Mouse (Mus musculus): ENCODE results near the gene Kctd21. TPM values are rescaled to one million over a fixed set of nuclear protein-coding genes. Genes with fewer than 3 reads are reported as not detected.

Kctd21 gene
- polyA plus RNA-seq, 1 experiment from 2014 or later = 3.5 TPM

DNA sequence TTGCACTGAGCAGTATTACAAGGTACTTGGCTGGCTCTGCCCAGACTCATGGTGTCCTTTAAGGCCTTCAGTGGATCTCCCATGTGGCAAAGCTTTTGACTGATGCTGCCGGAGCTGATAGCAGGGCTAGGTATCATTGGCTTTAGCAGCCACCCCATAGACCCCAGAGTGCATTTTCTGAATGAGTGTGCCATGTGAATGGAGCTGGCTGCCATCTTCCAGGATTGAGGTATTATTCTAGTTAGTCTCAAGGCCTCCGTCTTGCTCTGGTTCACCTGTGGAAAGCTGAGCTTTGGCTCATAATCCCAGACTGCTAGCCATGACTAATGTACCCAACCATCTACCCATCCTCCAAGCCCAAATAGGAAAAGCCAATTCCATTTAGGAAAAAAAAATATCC is 25.3 kb upstream of the Kctd21 start:
- H3K36me3 ChIP-seq = peaks cover 79% of the 10 kb centered on the region
- H3K9me3 ChIP-seq (replicated peaks) = no peaks in the 10 kb centered on the region
- no peak overlapping the region for H3K4me2 ChIP-seq
- no peaks in the 10 kb centered on the region for H3K27me3 ChIP-seq
- H3K9ac ChIP-seq = no peak overlapping the region
- no peak overlapping the region for H3K27ac ChIP-seq
- ATAC-seq (replicated peaks; ENCODE audit: insufficient number of reproducible peaks, insufficient read depth, low FRiP score, low read depth) = no peak
- 88% methylated on average over 2 of the region's 2 CpGs for WGBS
- H3K4me3 ChIP-seq = no peak overlapping the region
- H3K4me1 ChIP-seq (replicated peaks) = no peaks in the 10 kb centered on the region

DNA sequence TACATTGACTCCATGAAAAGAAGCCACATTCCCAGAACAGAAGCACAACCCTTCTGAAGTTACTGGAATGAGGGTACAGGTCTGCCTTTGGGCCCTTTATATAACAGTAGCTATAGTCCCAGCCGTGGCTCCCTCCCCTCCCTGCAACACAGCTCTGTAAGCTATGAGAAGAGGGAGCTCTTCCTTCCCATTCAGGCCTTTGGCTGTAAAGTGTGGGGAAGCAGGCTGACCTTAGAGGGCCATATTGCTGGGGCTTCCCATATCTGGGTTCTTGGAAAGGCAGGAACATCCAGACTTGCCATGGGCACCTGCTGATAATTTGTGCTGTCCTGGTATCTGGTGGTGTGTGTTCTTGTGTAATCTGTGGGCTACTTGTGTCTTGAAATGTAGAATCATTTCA is 24.6 kb upstream of the Kctd21 start:
- no peaks in the 10 kb centered on the region for H3K4me1 ChIP-seq (replicated peaks)
- no peak overlapping the region for H3K4me3 ChIP-seq
- no peak overlapping the region for H3K9ac ChIP-seq
- no peak overlapping the region for H3K27ac ChIP-seq
- peaks cover 76% of the 10 kb centered on the region for H3K36me3 ChIP-seq
- H3K27me3 ChIP-seq = no peaks in the 10 kb centered on the region
- H3K9me3 ChIP-seq (replicated peaks) = no peaks in the 10 kb centered on the region
- 83% methylated on average over 1 of the region's 1 CpGs for WGBS
- no peak for ATAC-seq (replicated peaks; ENCODE audit: insufficient number of reproducible peaks, insufficient read depth, low FRiP score, low read depth)
- no peak overlapping the region for H3K4me2 ChIP-seq

DNA sequence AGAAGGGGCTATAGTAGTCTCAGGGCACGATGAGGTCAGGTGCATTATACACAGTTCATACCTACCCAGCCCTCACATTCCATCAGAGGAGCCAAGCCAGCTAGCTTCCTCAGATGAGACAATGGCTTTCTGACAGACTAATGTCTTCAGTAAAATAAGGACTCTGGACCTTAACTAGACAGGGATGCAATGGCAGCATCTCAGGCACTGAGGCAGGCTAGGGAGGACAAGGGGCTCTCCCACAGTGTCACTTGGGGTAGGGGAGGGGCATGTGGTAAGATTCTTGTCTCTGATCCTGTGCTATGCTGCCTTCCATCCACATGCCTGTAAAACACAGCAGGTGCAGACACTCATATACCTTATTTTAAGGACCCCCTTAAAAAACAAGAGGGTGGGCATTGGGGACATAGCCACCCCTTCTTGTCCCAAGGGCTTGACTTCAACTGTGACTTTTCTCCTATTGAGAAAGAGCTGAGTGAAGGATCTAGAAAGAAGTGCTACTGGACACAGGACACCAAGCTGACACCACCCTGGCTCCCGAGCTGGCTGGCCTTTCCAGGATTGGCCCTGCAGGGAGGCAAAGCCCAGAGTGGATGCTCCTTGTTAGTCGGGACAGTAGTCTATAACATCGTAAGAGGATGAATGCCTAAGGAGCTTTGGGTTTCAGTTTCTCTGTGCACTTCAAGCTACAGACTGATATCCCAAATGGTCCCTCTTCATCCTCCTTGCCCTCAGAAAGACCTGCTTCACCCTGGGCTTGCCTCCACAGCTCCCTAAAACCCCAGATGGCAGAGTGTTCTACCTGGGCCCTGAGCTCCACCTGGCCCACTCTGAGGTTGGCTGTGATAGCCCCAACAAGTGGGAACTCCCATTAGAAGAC is 22.4 kb upstream of the Kctd21 start:
- H3K9ac ChIP-seq = no peak overlapping the region
- H3K4me3 ChIP-seq = no peak overlapping the region
- no peaks in the 10 kb centered on the region for H3K27me3 ChIP-seq
- no peaks in the 10 kb centered on the region for H3K4me1 ChIP-seq (replicated peaks)
- no peak overlapping the region for H3K4me2 ChIP-seq
- no peaks in the 10 kb centered on the region for H3K9me3 ChIP-seq (replicated peaks)
- peaks cover 57% of the 10 kb centered on the region for H3K36me3 ChIP-seq
- 84% methylated on average over 4 of the region's 4 CpGs for WGBS
- no peak overlapping the region for H3K27ac ChIP-seq
- ATAC-seq (replicated peaks; ENCODE audit: insufficient number of reproducible peaks, insufficient read depth, low FRiP score, low read depth) = no peak

DNA sequence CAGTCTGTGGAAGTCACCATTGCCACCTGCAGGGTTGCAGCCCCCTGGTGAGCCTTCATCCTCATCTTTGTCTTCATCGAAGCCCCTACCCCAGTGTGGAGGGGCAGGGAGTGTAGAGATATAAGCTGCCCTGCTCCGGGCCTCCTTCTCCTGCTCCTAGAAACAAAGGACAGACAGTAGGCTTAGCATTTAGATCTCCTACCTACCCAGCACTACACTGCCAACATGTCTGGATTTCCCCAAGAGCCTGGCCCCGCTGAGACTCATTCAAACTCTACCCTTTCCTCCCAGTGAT is 21.8 kb upstream of the Kctd21 start:
- no peak overlapping the region for H3K27ac ChIP-seq
- H3K9ac ChIP-seq = no peak overlapping the region
- H3K4me3 ChIP-seq = no peak overlapping the region
- ATAC-seq (replicated peaks; ENCODE audit: insufficient number of reproducible peaks, insufficient read depth, low FRiP score, low read depth) = no peak
- H3K4me1 ChIP-seq (replicated peaks) = no peaks in the 10 kb centered on the region
- no peaks in the 10 kb centered on the region for H3K27me3 ChIP-seq
- H3K36me3 ChIP-seq = peaks cover 52% of the 10 kb centered on the region
- H3K4me2 ChIP-seq = no peak overlapping the region
- WGBS = 89% methylated on average over 3 of the region's 3 CpGs
- H3K9me3 ChIP-seq (replicated peaks) = no peaks in the 10 kb centered on the region

DNA sequence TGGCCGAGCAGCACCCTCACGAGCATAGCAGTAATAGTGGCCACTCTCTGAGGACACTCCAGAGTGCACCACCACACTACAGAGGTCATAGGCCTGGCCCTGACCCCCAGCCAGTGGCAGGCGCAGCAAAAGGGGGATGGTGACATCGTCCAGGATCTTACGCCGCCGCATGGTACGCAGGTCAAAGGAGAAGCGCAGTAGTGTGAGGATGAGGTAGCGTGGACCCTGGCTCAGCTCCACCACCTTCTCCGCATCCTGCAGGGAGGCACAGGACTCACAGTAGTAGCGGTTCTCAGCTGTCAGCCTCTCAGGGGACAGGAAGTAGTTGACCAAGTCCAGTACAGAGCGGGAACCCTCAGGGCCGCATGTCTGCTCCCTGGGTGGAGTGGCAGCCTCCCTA is 20.5 kb upstream of the Kctd21 start:
- H3K9ac ChIP-seq = no peak overlapping the region
- H3K9me3 ChIP-seq (replicated peaks) = no peaks in the 10 kb centered on the region
- H3K4me2 ChIP-seq = no peak overlapping the region
- 89% methylated on average over 14 of the region's 14 CpGs for WGBS
- no peak overlapping the region for H3K4me3 ChIP-seq
- H3K27me3 ChIP-seq = no peaks in the 10 kb centered on the region
- no peak for ATAC-seq (replicated peaks; ENCODE audit: insufficient number of reproducible peaks, insufficient read depth, low FRiP score, low read depth)
- H3K4me1 ChIP-seq (replicated peaks) = no peaks in the 10 kb centered on the region
- no peak overlapping the region for H3K27ac ChIP-seq
- H3K36me3 ChIP-seq = peaks cover 39% of the 10 kb centered on the region

DNA sequence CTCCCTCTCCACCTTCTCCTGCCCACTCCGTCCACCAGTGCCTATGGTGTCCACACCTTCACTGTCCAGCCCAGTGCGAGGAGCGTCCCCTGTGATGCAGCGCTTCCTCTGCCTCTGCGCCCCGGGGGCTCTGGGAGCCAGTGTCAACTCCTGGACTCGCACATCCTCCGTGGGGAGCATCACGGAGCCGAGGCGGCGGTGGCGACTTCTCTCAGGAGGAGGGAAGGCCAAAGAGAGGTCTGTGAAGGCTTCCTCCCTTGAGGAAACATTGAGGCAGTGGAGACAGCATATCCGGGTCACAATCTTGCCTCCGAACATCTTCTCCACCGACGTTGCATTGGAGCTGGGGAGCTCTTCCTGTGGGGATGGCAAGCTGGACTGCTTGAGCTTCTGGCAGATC is 19.9 kb upstream of the Kctd21 start:
- H3K9me3 ChIP-seq (replicated peaks) = no peaks in the 10 kb centered on the region
- H3K9ac ChIP-seq = no peak overlapping the region
- 78% methylated on average over 17 of the region's 17 CpGs for WGBS
- no peak overlapping the region for H3K27ac ChIP-seq
- no peak for ATAC-seq (replicated peaks; ENCODE audit: insufficient number of reproducible peaks, insufficient read depth, low FRiP score, low read depth)
- no peak overlapping the region for H3K4me3 ChIP-seq
- no peak overlapping the region for H3K4me2 ChIP-seq
- no peaks in the 10 kb centered on the region for H3K27me3 ChIP-seq
- no peaks in the 10 kb centered on the region for H3K4me1 ChIP-seq (replicated peaks)
- peaks cover 34% of the 10 kb centered on the region for H3K36me3 ChIP-seq

DNA sequence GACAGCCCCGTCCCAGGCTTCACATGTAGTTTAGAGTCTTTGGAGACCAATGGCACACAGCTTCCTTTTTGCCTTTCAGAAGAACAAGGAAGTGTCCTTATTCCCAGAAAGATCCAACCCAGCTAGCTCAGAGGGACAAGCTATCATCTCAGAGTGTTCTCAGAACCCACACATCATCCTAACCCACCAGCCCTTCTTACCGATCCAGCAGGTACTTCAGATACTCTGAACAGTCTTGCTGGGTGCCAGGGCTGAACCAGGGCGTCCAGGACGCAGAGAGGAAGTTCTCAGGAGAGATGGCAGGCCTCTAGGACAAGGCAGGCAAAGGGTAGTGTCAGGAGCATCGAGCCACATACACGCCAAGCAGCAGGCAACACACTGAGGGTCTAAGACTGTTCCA is 19.3 kb upstream of the Kctd21 start:
- WGBS = 86% methylated on average over 6 of the region's 6 CpGs

DNA sequence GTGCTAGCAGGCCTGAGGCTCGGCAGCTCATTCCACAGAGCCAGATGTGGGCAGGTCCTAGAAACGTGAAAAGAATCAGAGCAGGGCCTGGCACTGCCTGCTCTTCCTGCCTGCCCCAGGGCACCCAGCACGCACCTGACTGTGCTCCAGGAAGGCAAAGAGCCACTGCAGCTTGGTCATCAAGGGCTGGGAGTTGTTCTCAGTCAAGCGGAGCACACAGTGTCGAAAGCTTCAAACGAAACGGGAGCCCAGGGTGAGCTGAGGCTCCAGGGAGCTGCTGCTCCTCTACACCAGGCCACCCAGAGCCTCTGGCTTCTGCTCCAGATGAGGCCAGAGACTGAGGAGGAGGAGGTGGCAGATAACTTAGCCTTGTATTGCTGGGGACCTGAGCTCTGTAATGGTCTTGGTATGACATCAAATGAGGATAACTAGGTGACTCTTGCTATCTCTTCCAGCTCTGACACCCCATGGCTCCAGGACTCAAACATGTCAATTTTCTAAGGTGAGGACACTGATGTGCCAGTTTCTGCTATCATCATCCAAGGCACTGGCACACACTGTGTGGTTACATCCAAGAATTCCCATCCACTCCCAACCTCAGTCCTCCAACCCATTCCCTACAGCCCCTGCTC is 18.6 kb upstream of the Kctd21 start:
- WGBS = 67% methylated on average over 7 of the region's 7 CpGs
- no peak overlapping the region for H3K4me2 ChIP-seq
- H3K4me1 ChIP-seq (replicated peaks) = no peaks in the 10 kb centered on the region
- no peak overlapping the region for H3K4me3 ChIP-seq
- peaks cover 28% of the 10 kb centered on the region for H3K36me3 ChIP-seq
- H3K27ac ChIP-seq = no peak overlapping the region
- no peaks in the 10 kb centered on the region for H3K9me3 ChIP-seq (replicated peaks)
- no peak for ATAC-seq (replicated peaks; ENCODE audit: insufficient number of reproducible peaks, insufficient read depth, low FRiP score, low read depth)
- H3K9ac ChIP-seq = no peak overlapping the region
- no peaks in the 10 kb centered on the region for H3K27me3 ChIP-seq

More for the DNA sequence above, 19.3 kb upstream of the Kctd21 start:
- H3K4me3 ChIP-seq = no peak overlapping the region
- H3K9me3 ChIP-seq (replicated peaks) = no peaks in the 10 kb centered on the region
- H3K27me3 ChIP-seq = no peaks in the 10 kb centered on the region
- no peak overlapping the region for H3K4me2 ChIP-seq
- peaks cover 33% of the 10 kb centered on the region for H3K36me3 ChIP-seq
- H3K9ac ChIP-seq = no peak overlapping the region
- no peak for ATAC-seq (replicated peaks; ENCODE audit: insufficient number of reproducible peaks, insufficient read depth, low FRiP score, low read depth)
- no peak overlapping the region for H3K27ac ChIP-seq
- no peaks in the 10 kb centered on the region for H3K4me1 ChIP-seq (replicated peaks)

DNA sequence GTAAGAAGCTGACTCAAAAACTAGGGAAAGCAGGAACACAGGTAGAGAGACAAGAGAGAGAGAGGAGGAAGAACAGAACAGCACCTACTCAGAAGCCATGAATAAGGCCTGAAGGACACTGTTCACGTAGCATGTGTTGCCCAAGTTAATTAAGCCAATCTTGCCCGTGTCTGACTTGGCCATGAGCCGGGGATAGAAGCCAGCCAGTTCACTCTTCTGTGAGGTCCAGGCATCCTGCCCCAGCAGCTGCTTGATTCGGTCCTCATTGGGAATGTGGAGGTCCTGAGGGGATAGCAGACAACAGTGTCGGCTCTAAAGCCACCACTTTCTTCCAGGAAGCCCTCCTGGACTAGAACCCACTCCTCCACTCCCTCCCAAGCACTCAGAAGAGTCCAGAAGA is 17.5 kb upstream of the Kctd21 start:
- H3K27ac ChIP-seq = no peak overlapping the region
- no peak for ATAC-seq (replicated peaks; ENCODE audit: insufficient number of reproducible peaks, insufficient read depth, low FRiP score, low read depth)
- H3K4me3 ChIP-seq = no peak overlapping the region
- no peaks in the 10 kb centered on the region for H3K27me3 ChIP-seq
- H3K9me3 ChIP-seq (replicated peaks) = no peaks in the 10 kb centered on the region
- H3K9ac ChIP-seq = no peak overlapping the region
- no peaks in the 10 kb centered on the region for H3K4me1 ChIP-seq (replicated peaks)
- WGBS = 85% methylated on average over 5 of the region's 5 CpGs
- H3K36me3 ChIP-seq = peaks cover 17% of the 10 kb centered on the region
- no peak overlapping the region for H3K4me2 ChIP-seq

DNA sequence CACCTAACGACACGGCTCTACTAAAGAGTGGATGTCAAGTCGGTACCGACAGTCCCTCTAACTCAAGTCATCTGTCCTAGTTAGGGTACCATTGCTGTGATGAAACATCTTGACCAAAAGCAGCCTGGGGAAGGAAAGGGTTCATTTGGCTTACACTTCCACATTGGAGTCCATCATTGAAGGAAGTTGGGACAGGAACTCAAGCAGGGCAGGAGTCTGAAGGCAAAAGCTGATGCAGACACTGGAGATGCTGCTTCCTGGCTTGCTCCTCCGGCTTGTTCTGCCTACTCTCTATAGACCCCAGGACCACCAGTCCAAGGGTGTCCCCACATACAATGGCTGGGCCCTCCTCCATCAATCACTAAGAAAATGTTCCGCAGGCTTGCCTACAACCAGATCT is 16.5 kb upstream of the Kctd21 start:
- Histone ChIP-seq H3K9ac (no peak overlapping the region), H3K27ac (no peak overlapping the region), H3K4me3 (no peak overlapping the region), H3K9me3 (replicated peaks) (no peaks in the 10 kb centered on the region), H3K36me3 (peaks cover 9% of the 10 kb centered on the region; the same call in 1 of the 2 replicates), H3K27me3 (no peaks in the 10 kb centered on the region), H3K4me2 (no peak overlapping the region), H3K4me1 (replicated peaks) (no peaks in the 10 kb centered on the region)
- 85% methylated on average over 6 of the region's 6 CpGs for WGBS
- ATAC-seq (replicated peaks; ENCODE audit: insufficient number of reproducible peaks, insufficient read depth, low FRiP score, low read depth) = no peak

DNA sequence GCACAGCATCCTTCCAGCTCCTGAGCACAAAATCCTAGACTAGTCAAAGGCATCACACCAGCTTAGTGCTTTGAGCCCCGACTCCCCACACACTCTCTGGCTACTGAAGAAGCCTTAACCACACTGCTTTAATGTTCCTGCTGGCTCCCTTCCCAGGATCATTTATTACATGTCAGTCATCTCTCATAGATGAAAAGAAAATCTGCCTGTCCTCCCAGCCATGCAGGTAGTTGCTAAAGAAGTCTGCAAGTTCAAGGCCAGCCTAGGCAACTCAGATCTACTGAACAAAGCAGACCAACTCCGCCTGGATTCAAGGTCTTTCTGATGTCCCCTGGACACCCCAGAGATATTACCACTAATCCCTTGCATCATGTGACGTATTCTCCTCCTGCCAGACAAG is 14.4 kb upstream of the Kctd21 start:
- no peak overlapping the region for H3K4me3 ChIP-seq
- no peaks in the 10 kb centered on the region for H3K9me3 ChIP-seq (replicated peaks)
- no peak overlapping the region for H3K9ac ChIP-seq
- H3K27ac ChIP-seq = no peak overlapping the region
- ATAC-seq (replicated peaks; ENCODE audit: insufficient number of reproducible peaks, insufficient read depth, low FRiP score, low read depth) = no peak
- H3K36me3 ChIP-seq = no peaks in the 10 kb centered on the region; the same call in 1 of the 2 replicates
- H3K4me2 ChIP-seq = no peak overlapping the region
- WGBS = 71% methylated on average over 3 of the region's 3 CpGs
- no peaks in the 10 kb centered on the region for H3K4me1 ChIP-seq (replicated peaks)
- no peaks in the 10 kb centered on the region for H3K27me3 ChIP-seq

DNA sequence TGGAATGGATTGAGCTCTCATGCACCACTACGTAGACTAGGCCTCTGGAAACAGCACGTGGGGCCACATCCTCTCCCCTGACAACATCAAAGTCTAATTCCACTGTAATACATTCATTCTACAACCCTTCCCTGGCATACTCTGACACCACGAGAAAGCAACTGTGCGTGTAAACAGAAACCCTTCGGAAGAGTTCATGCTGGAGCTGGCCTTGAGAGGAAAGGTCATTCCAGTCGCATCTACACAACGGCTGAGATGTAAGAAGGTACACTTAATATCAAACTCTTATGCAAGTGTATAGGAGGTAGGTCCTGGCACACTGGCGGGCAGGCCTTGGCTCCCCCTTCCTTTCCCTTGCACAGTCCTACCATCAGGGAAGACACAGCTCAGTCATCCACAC is 7.8 kb upstream of the Kctd21 start:
- H3K4me1 ChIP-seq (replicated peaks) = peaks cover 8% of the 10 kb centered on the region
- no peak overlapping the region for H3K4me3 ChIP-seq
- ATAC-seq (replicated peaks; ENCODE audit: insufficient number of reproducible peaks, insufficient read depth, low FRiP score, low read depth) = no peak
- no peaks in the 10 kb centered on the region for H3K36me3 ChIP-seq
- no peaks in the 10 kb centered on the region for H3K9me3 ChIP-seq (replicated peaks)
- 89% methylated on average over 8 of the region's 8 CpGs for WGBS
- H3K27ac ChIP-seq = no peak overlapping the region
- H3K9ac ChIP-seq = no peak overlapping the region
- peaks cover 37% of the 10 kb centered on the region for H3K27me3 ChIP-seq
- no peak overlapping the region for H3K4me2 ChIP-seq
